Mouse (Mus musculus) CH12.LX (cell line): ENCODE data around the gene Adam22. TPM values are rescaled to one million over a fixed set of nuclear protein-coding genes. Genes with fewer than 3 reads are reported as not detected.

Source experiments
- DNase-seq: peaks from one replicate; pipeline ENCODE4 v3.0.0-alpha.2; 2013; ENCODE audit errors: extremely low read depth
- H3K27ac ChIP-seq: 2 replicates; pipeline ENCODE4 v1.5.1; 2012; ENCODE audit warnings: low read depth, mild to moderate bottlenecking, control low read depth, moderate library complexity; ENCODE audit not compliant: insufficient read depth
- H3K27me3 ChIP-seq: replicated peaks from 2 replicates; pipeline ENCODE3; 2012; ENCODE audit warnings: inconsistent platforms
- H3K36me3 ChIP-seq, 2 experiments: replicated peaks in 1 of 2; 2 replicates each; pipeline versions ENCODE3 to v1.6.1; 2012; ENCODE audit warnings: inconsistent platforms in 1 of 2, low read length in 1 of 2, mild to moderate bottlenecking in 1 of 2, mixed read lengths in 1 of 2, moderate library complexity in 1 of 2; ENCODE audit not compliant: control insufficient read depth in 1 of 2, insufficient read depth in 1 of 2
- H3K4me1 ChIP-seq, 2 experiments: 2 replicates each; pipeline ENCODE4 v1.6.1; 2012; ENCODE audit warnings: inconsistent platforms in 1 of 2, moderate library complexity in 1 of 2; ENCODE audit not compliant: insufficient read depth in 2 of 2, control insufficient read depth in 1 of 2
- H3K4me2 ChIP-seq: 2 replicates; pipeline ENCODE4 v1.6.1; 2012; ENCODE audit warnings: low read depth, mild to moderate bottlenecking, control low read depth; ENCODE audit not compliant: poor library complexity, insufficient read depth, severe bottlenecking
- H3K4me3 ChIP-seq, 3 experiments: fragments of 150-350 bp in 1 of 3; sonication (generic) in 1 of 3; replicated peaks in 1 of 3; 2 replicates each; pipeline versions ENCODE3 to v1.5.1; 2011 to 2012; ENCODE audit warnings: low read depth in 2 of 3, low read length in 2 of 3, mild to moderate bottlenecking in 2 of 3, moderate library complexity in 2 of 3, control low read depth in 1 of 3, improper control_type of control experiment in 1 of 3, inconsistent platforms in 1 of 3, mixed read lengths in 1 of 3; ENCODE audit not compliant: poor library complexity in 1 of 3
- H3K79me2 ChIP-seq: replicated peaks from 2 replicates; pipeline ENCODE4 v1.6.1; 2012; ENCODE audit warnings: mild to moderate bottlenecking, moderate library complexity; ENCODE audit not compliant: control insufficient read depth, poor library complexity, insufficient read depth, severe bottlenecking; ENCODE audit errors: extremely low read depth
- H3K9ac ChIP-seq: 2 replicates; pipeline ENCODE4 v1.6.1; 2012; ENCODE audit warnings: low read depth, mild to moderate bottlenecking, control low read depth, moderate library complexity; ENCODE audit not compliant: insufficient read depth
- H3K9me3 ChIP-seq: replicated peaks from 2 replicates; pipeline ENCODE3; 2012; ENCODE audit warnings: low read length, inconsistent platforms, mixed read lengths
- BHLHE40 ChIP-seq: IDR thresholded peaks from 2 replicates; pipeline ENCODE4 v1.6.1; 2011; ENCODE audit warnings: mild to moderate bottlenecking, low read depth, low read length, improper control_type of control experiment
- IRF4 ChIP-seq: IDR thresholded peaks from 2 replicates; pipeline ENCODE4 v1.6.1; 2014; ENCODE audit warnings: low read depth, mild to moderate bottlenecking, inconsistent platforms, low read length, improper control_type of control experiment
- KAT2A ChIP-seq: IDR thresholded peaks from 2 replicates; pipeline ENCODE4 v1.6.1; 2012; ENCODE audit warnings: low read length, improper control_type of control experiment, inconsistent platforms; ENCODE audit not compliant: insufficient replicate concordance
- MAFK ChIP-seq: IDR thresholded peaks from 2 replicates; pipeline ENCODE4 v1.6.1; 2011; ENCODE audit warnings: low read length, improper control_type of control experiment; ENCODE audit not compliant: insufficient replicate concordance
- MAZ ChIP-seq: IDR thresholded peaks from 2 replicates; pipeline ENCODE4 v1.6.1; 2012; ENCODE audit warnings: low read depth, mild to moderate bottlenecking, inconsistent platforms, low read length, improper control_type of control experiment, moderate library complexity
- MEF2A ChIP-seq: IDR thresholded peaks from 2 replicates; pipeline ENCODE4 v1.6.1; 2014; ENCODE audit warnings: low read depth, mild to moderate bottlenecking, inconsistent platforms, low read length, improper control_type of control experiment, borderline replicate concordance
- MXI1 ChIP-seq: IDR thresholded peaks from 2 replicates; pipeline ENCODE4 v1.6.1; 2011; ENCODE audit warnings: mild to moderate bottlenecking, low read depth, low read length, improper control_type of control experiment
- MYC ChIP-seq: IDR thresholded peaks from 2 replicates; pipeline ENCODE4 v1.6.1; 2011; ENCODE audit warnings: low read depth, mild to moderate bottlenecking, improper control_type of control experiment, low read length
- NRF1 ChIP-seq: IDR thresholded peaks from 2 replicates; pipeline ENCODE4 v1.6.1; 2014; ENCODE audit warnings: low read depth, mild to moderate bottlenecking, inconsistent platforms, low read length, improper control_type of control experiment, moderate library complexity
- POLR2AphosphoS2 ChIP-seq: IDR thresholded peaks from 2 replicates; pipeline ENCODE4 v1.6.1; 2011; ENCODE audit warnings: low read depth, low read length, improper control_type of control experiment
- RAD21 ChIP-seq: IDR thresholded peaks from 2 replicates; pipeline ENCODE4 v1.6.1; 2011; ENCODE audit warnings: low read depth, mild to moderate bottlenecking, low read length, improper control_type of control experiment, moderate library complexity
- RCOR1 ChIP-seq: conservative IDR thresholded peaks from 2 replicates; pipeline ENCODE4 v1.6.1; 2012; ENCODE audit warnings: low read depth, mild to moderate bottlenecking, inconsistent platforms, low read length, improper control_type of control experiment
- TCF12 ChIP-seq: IDR thresholded peaks from 2 replicates; pipeline ENCODE4 v1.6.1; 2014; ENCODE audit warnings: low read depth, mild to moderate bottlenecking, inconsistent platforms, low read length, improper control_type of control experiment
- USF1 ChIP-seq: IDR thresholded peaks from 2 replicates; pipeline ENCODE4 v1.6.1; 2014; ENCODE audit warnings: low read depth, mild to moderate bottlenecking, inconsistent platforms, low read length, improper control_type of control experiment
- USF2 ChIP-seq: conservative IDR thresholded peaks from 2 replicates; pipeline ENCODE4 v1.6.1; 2011; ENCODE audit warnings: low read depth, low read length, improper control_type of control experiment
- ZKSCAN1 ChIP-seq: IDR thresholded peaks from 2 replicates; pipeline ENCODE4 v1.6.1; 2012; ENCODE audit warnings: low read depth, inconsistent platforms, low read length, improper control_type of control experiment, borderline replicate concordance
- ZMIZ1 ChIP-seq: IDR thresholded peaks from 2 replicates; pipeline ENCODE4 v1.6.1; 2012; ENCODE audit warnings: low read depth, mild to moderate bottlenecking, inconsistent platforms, low read length, improper control_type of control experiment
- ZNF384 ChIP-seq: IDR thresholded peaks from 2 replicates; pipeline ENCODE4 v1.6.1; 2012; ENCODE audit warnings: low read depth, low read length, improper control_type of control experiment, inconsistent platforms
- dilution Hi-C: fragments of 300-500 bp; cut with MboI; formaldehyde crosslinking; loops from 2 replicates; pipeline ENCODE4 v1.14.3; 2020; ENCODE audit warnings: low sequenced_read_pairs; ENCODE audit not compliant: extremely low pct_unique_long_range_greater_than_20kb, extremely low pct_ligation_motif_present
- in situ Hi-C: fragments of 300-500 bp; cut with MboI; formaldehyde crosslinking; loops from 3 replicates; pipeline ENCODE4 v1.14.3; 2019; ENCODE audit warnings: low sequenced_read_pairs, low pct_ligation_motif_present, low pct_unique_long_range_greater_than_20kb, mixed read lengths
- polyA plus RNA-seq: library from polyadenylated mRNA; unstranded; fragments of >175 nt; gene quantifications from 2 replicates; pipeline ENCODE4 v1.2.1, GENCODE M21; 2012; ENCODE audit warnings: low read depth; ENCODE audit not compliant: insufficient read length
- total RNA-seq, 2 experiments: library from RNA; depleted of rRNA; stranded (reverse); fragments of 300-350 nt in 1 of 2; fragments of >200 nt in 1 of 2; gene quantifications; 2 replicates each; pipeline ENCODE4 v1.2.3; 2012 to 2014

Gene Adam22
- total and polyA plus RNA-seq, 3 experiments, result 0.07 to 0.55 (median 0.14) TPM

DNA sequence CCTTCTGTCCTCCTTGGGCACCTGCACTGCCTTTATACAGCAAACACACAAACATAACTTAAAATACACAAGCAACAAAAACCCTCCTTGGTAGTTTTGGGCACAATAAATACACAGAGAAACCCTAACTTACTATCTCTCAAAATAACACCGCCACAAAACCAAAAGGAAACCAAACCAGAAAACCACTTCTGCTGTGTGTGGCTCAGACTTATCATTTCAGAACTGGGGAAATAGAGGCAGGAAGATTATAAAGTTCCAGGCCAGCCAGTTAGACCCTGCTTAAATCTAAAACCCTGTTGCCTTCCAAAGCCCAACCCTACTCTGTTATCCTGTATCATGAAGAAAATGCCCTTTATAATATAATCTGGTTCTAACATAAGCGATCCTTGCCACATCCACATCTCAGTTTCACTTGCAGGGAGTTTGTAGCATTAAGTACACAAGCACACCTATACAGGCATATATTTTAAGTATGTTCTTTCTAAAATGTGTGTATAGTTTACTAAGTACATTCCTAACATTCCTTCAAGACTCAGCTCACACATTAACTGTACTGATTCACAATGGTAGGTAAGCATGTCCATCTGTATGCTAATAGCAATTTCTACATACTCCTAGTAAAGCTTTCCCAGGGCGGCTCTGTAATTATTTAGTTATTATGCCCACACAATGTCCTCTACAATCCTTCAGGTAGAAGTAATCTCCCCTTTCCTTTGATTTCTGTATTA is 48.9 kb upstream of the Adam22 start:
- dilution Hi-C loops, result no loop called here
- no peak overlapping the region for H3K27ac ChIP-seq
- H3K27me3 ChIP-seq, result no peaks in the 10 kb centered on the region
- peaks cover 2 to 61% of the 10 kb centered on the region in 2 experiments; a peak in 3 of 4 replicates for H3K4me1 ChIP-seq
- no peak for DNase-seq
- H3K36me3 ChIP-seq, result peaks cover 23 to 80% of the 10 kb centered on the region in 2 experiments
- TF ChIP-seq IRF4 (peak; percentile 55), MEF2A (0 out of 2 replicates have a peak, but pooled peaks have one; percentile 23), KAT2A (no peak), USF2 (no peak), MAZ (no peak), POLR2AphosphoS2 (no peak), USF1 (no peak), RCOR1 (no peak), ZKSCAN1 (no peak), TCF12 (no peak), MAFK (peak; percentile 50; the same call in 1 of the 2 replicates), BHLHE40 (no peak), MXI1 (no peak)
- in situ Hi-C loops, result no loop called here
- H3K9me3 ChIP-seq, result no peaks in the 10 kb centered on the region
- no peak overlapping the region for H3K9ac ChIP-seq
- H3K79me2 ChIP-seq, result peaks cover 59% of the 10 kb centered on the region
- no peak overlapping the region for H3K4me3 ChIP-seq
- peak overlapping the region; percentile 44; the same call in 1 of the 2 replicates for H3K4me2 ChIP-seq

DNA sequence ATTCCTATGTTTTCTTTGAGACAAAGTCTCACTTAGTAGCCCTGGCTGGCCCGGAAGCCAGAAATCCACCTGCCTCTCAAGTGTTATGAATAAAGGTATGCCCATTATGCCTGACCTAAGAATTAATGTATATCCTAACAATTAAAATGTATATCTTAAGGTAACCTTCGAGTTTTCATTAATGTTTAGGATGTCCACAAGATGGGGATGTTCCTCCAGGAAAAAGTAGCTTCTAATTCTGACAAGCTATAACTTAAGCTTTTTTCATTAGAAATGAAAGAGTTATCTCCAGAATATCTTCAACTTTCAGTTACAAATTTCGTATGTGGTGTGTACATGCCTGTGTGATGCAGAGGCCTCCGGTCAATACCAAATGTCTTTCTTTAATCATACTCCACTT is 40.8 kb upstream of the Adam22 start:
- dilution Hi-C loops, result no loop called here
- Histone ChIP-seq H3K4me3 (no peak overlapping the region), H3K27me3 (no peaks in the 10 kb centered on the region), H3K79me2 (peaks cover 16% of the 10 kb centered on the region), H3K36me3 (peaks cover 33 to 84% of the 10 kb centered on the region in 2 experiments), H3K4me2 (no peak overlapping the region), H3K27ac (no peak overlapping the region), H3K4me1 (peaks cover 0 to 2% of the 10 kb centered on the region in 2 experiments; a peak in 1 of 4 replicates), H3K9ac (no peak overlapping the region), H3K9me3 (no peaks in the 10 kb centered on the region)
- TF ChIP-seq MYC, result no peak
- no peak for TF ChIP-seq NRF1
- TF ChIP-seq IRF4, result no peak
- no peak for TF ChIP-seq ZNF384
- TF ChIP-seq ZMIZ1, result no peak
- TF ChIP-seq USF2, result no peak
- peak; percentile 6; the same call in 1 of the 2 replicates for TF ChIP-seq RAD21
- no peak for TF ChIP-seq MAZ
- DNase-seq, result no peak
- in situ Hi-C loops, result no loop called here
